Mouse (Mus musculus) MEL (cell line): Measurements from ENCODE around the gene Thap4. TPM values are rescaled to one million over a fixed set of nuclear protein-coding genes. Genes with fewer than 3 reads are reported as not detected.

Experiments used
- DNase-seq: peaks from one replicate; pipeline ENCODE4 v3.0.0; 2011; ENCODE audit warnings: low read depth, low spot score
- H3K27ac ChIP-seq: 2 replicates; pipeline ENCODE4 v1.5.1; 2012; ENCODE audit warnings: low read depth, mild to moderate bottlenecking, control low read depth, low read length, moderate library complexity; ENCODE audit not compliant: control insufficient read depth
- H3K27me3 ChIP-seq, 2 experiments: fragments of 150-350 bp in 1 of 2; sonication (generic) in 1 of 2; 2 replicates each; pipeline ENCODE4 v1.6.1; 2012; ENCODE audit warnings: low read length in 2 of 2, mild to moderate bottlenecking in 2 of 2, improper control_type of control experiment in 1 of 2, moderate library complexity in 1 of 2; ENCODE audit not compliant: insufficient read depth in 2 of 2, control insufficient read depth in 1 of 2
- H3K36me3 ChIP-seq, 2 experiments: 2 replicates each; pipeline ENCODE4 v1.6.1; 2012 to 2014; ENCODE audit warnings: low read length in 2 of 2, improper control_type of control experiment in 1 of 2, inconsistent platforms in 1 of 2, mild to moderate bottlenecking in 1 of 2; ENCODE audit not compliant: insufficient read depth in 2 of 2, control insufficient read depth in 1 of 2
- H3K4me1 ChIP-seq, 2 experiments: fragments of 150-350 bp in 1 of 2; sonication (generic) in 1 of 2; 2 replicates each; pipeline ENCODE4 v1.6.1; 2012; ENCODE audit warnings: low read length in 2 of 2, improper control_type of control experiment in 1 of 2, mild to moderate bottlenecking in 1 of 2; ENCODE audit not compliant: insufficient read depth in 2 of 2, control insufficient read depth in 1 of 2
- H3K4me3 ChIP-seq, 2 experiments: fragments of 150-350 bp in 1 of 2; sonication (generic) in 1 of 2; 2 replicates each; pipeline ENCODE4 v1.5.1; 2012; ENCODE audit warnings: low read depth in 2 of 2, low read length in 2 of 2, mild to moderate bottlenecking in 2 of 2, moderate library complexity in 2 of 2, control low read depth in 1 of 2, improper control_type of control experiment in 1 of 2; ENCODE audit not compliant: control insufficient read depth in 1 of 2, insufficient read depth in 1 of 2
- H3K79me2 ChIP-seq: 2 replicates; pipeline ENCODE4 v1.6.1; 2012; ENCODE audit warnings: mild to moderate bottlenecking, low read length, moderate library complexity; ENCODE audit not compliant: control insufficient read depth, poor library complexity, insufficient read depth
- H3K9ac ChIP-seq: 2 replicates; pipeline ENCODE4 v1.6.1; 2012; ENCODE audit warnings: low read depth, mild to moderate bottlenecking, control low read depth, low read length, moderate library complexity; ENCODE audit not compliant: control insufficient read depth, poor library complexity, severe bottlenecking
- H3K9me3 ChIP-seq: fragments of 150-350 bp; sonication (generic); replicated peaks from 2 replicates; pipeline ENCODE4 v1.6.1; 2012; ENCODE audit warnings: mild to moderate bottlenecking, low read length, improper control_type of control experiment, moderate library complexity; ENCODE audit not compliant: insufficient read depth
- CHD2 ChIP-seq: IDR thresholded peaks from 2 replicates; pipeline ENCODE4 v1.6.1; 2011; ENCODE audit warnings: low read length, improper control_type of control experiment
- CTCF ChIP-seq, 3 experiments: IDR thresholded peaks in 2 of 3; conservative IDR thresholded peaks in 1 of 3; 2 replicates each; pipeline ENCODE4 v1.5.1; 2011 to 2012; ENCODE audit warnings: low read length in 3 of 3, low read depth in 2 of 3, mild to moderate bottlenecking in 2 of 3, improper control_type of control experiment in 1 of 3, inconsistent platforms in 1 of 3, mixed read lengths in 1 of 3, moderate library complexity in 1 of 3; ENCODE audit not compliant: control insufficient read depth in 1 of 3, insufficient read depth in 1 of 3, poor library complexity in 1 of 3, severe bottlenecking in 1 of 3
- ELF1 ChIP-seq: IDR thresholded peaks from 2 replicates; pipeline ENCODE4 v1.6.1; 2014; ENCODE audit warnings: low read depth, mild to moderate bottlenecking, inconsistent platforms, low read length, improper control_type of control experiment, moderate library complexity
- EP300 ChIP-seq, 2 experiments: IDR thresholded peaks; 2 replicates each; pipeline ENCODE4 v1.6.1; 2011; ENCODE audit warnings: improper control_type of control experiment in 2 of 2, low read length in 2 of 2, low read depth in 1 of 2, mild to moderate bottlenecking in 1 of 2
- ETS1 ChIP-seq: IDR thresholded peaks from 2 replicates; pipeline ENCODE4 v1.6.1; 2012; ENCODE audit warnings: low read depth, mild to moderate bottlenecking, inconsistent platforms, low read length, improper control_type of control experiment, moderate library complexity
- GABPA ChIP-seq: IDR thresholded peaks from 2 replicates; pipeline ENCODE4 v1.6.1; 2012; ENCODE audit warnings: low read depth, mild to moderate bottlenecking, inconsistent platforms, low read length, improper control_type of control experiment, moderate library complexity
- HCFC1 ChIP-seq: IDR thresholded peaks from 2 replicates; pipeline ENCODE4 v1.6.1; 2012; ENCODE audit warnings: low read depth, mild to moderate bottlenecking, inconsistent platforms, low read length, improper control_type of control experiment, moderate library complexity
- JUND ChIP-seq: IDR thresholded peaks from 2 replicates; pipeline ENCODE4 v1.6.1; 2011; ENCODE audit warnings: low read depth, mild to moderate bottlenecking, improper control_type of control experiment, low read length
- KAT2A ChIP-seq: conservative IDR thresholded peaks from 2 replicates; pipeline ENCODE4 v1.6.1; 2012; ENCODE audit warnings: low read depth, low read length, improper control_type of control experiment, inconsistent platforms
- MAX ChIP-seq: IDR thresholded peaks from 2 replicates; pipeline ENCODE4 v1.6.1; 2011; ENCODE audit warnings: low read length, improper control_type of control experiment
- MAZ ChIP-seq: IDR thresholded peaks from 2 replicates; pipeline ENCODE4 v1.6.1; 2012; ENCODE audit warnings: low read depth, mild to moderate bottlenecking, inconsistent platforms, low read length, improper control_type of control experiment
- MEF2A ChIP-seq: IDR thresholded peaks from 2 replicates; pipeline ENCODE4 v1.6.1; 2014; ENCODE audit warnings: low read depth, mild to moderate bottlenecking, inconsistent platforms, low read length, improper control_type of control experiment; ENCODE audit not compliant: poor library complexity, insufficient replicate concordance, severe bottlenecking; ENCODE audit errors: extremely low read depth
- MYB ChIP-seq: IDR thresholded peaks from 2 replicates; pipeline ENCODE4 v1.6.1; 2011; ENCODE audit warnings: mild to moderate bottlenecking, low read depth, low read length, improper control_type of control experiment
- MYC ChIP-seq: IDR thresholded peaks from 2 replicates; pipeline ENCODE4 v1.6.1; 2011; ENCODE audit warnings: low read depth, mild to moderate bottlenecking, low read length, improper control_type of control experiment, moderate library complexity
- POLR2A ChIP-seq, 2 experiments: IDR thresholded peaks; 2 replicates each; pipeline ENCODE4 v1.6.1; 2011 to 2012; ENCODE audit warnings: low read length in 2 of 2, mild to moderate bottlenecking in 2 of 2, control low read depth in 1 of 2, improper control_type of control experiment in 1 of 2, low read depth in 1 of 2, moderate library complexity in 1 of 2; ENCODE audit not compliant: control insufficient read depth in 1 of 2, insufficient read depth in 1 of 2, poor library complexity in 1 of 2
- POLR2AphosphoS5 ChIP-seq: IDR thresholded peaks from 2 replicates; pipeline ENCODE4 v1.6.1; 2012; ENCODE audit warnings: low read depth, borderline replicate concordance, mild to moderate bottlenecking, inconsistent platforms, low read length, moderate library complexity, mixed read lengths
- RAD21 ChIP-seq: IDR thresholded peaks from 2 replicates; pipeline ENCODE4 v1.6.1; 2011; ENCODE audit warnings: mild to moderate bottlenecking, low read depth, low read length, improper control_type of control experiment
- RCOR1 ChIP-seq: IDR thresholded peaks from 2 replicates; pipeline ENCODE4 v1.6.1; 2012; ENCODE audit warnings: low read depth, mild to moderate bottlenecking, inconsistent platforms, low read length, improper control_type of control experiment
- SIN3A ChIP-seq: IDR thresholded peaks from 2 replicates; pipeline ENCODE4 v1.6.1; 2012; ENCODE audit warnings: low read length, improper control_type of control experiment, inconsistent platforms
- SMC3 ChIP-seq: IDR thresholded peaks from 2 replicates; pipeline ENCODE4 v1.6.1; 2011; ENCODE audit warnings: low read depth, low read length, improper control_type of control experiment
- TAL1 ChIP-seq: IDR thresholded peaks from 2 replicates; pipeline ENCODE4 v1.6.1; 2012; ENCODE audit warnings: mild to moderate bottlenecking, inconsistent platforms, low read length, moderate library complexity, mixed read lengths
- TBP ChIP-seq: IDR thresholded peaks from 2 replicates; pipeline ENCODE4 v1.8.0; 2011; ENCODE audit warnings: low read depth, low read length, improper control_type of control experiment
- TCF12 ChIP-seq: IDR thresholded peaks from 2 replicates; pipeline ENCODE4 v1.6.1; 2014; ENCODE audit warnings: low read depth, mild to moderate bottlenecking, inconsistent platforms, low read length, improper control_type of control experiment, moderate library complexity
- UBTF ChIP-seq: IDR thresholded peaks from 2 replicates; pipeline ENCODE4 v1.6.1; 2012; ENCODE audit warnings: low read depth, mild to moderate bottlenecking, inconsistent platforms, low read length, improper control_type of control experiment, moderate library complexity, borderline replicate concordance; ENCODE audit not compliant: insufficient read depth
- USF1 ChIP-seq: IDR thresholded peaks from 2 replicates; pipeline ENCODE4 v1.6.1; 2014; ENCODE audit warnings: low read depth, mild to moderate bottlenecking, inconsistent platforms, low read length, improper control_type of control experiment, moderate library complexity
- USF2 ChIP-seq, 2 experiments: IDR thresholded peaks; 2 replicates each; pipeline ENCODE4 v1.6.1; 2011 to 2012; ENCODE audit warnings: improper control_type of control experiment in 2 of 2, low read length in 2 of 2, borderline replicate concordance in 1 of 2, inconsistent platforms in 1 of 2, low read depth in 1 of 2, mild to moderate bottlenecking in 1 of 2; ENCODE audit not compliant: insufficient read depth in 1 of 2
- ZC3H11A ChIP-seq: IDR thresholded peaks from 2 replicates; pipeline ENCODE4 v1.6.1; 2012; ENCODE audit warnings: low read depth, mild to moderate bottlenecking, inconsistent platforms, low read length, improper control_type of control experiment
- ZKSCAN1 ChIP-seq: IDR thresholded peaks from 2 replicates; pipeline ENCODE4 v1.6.1; 2012; ENCODE audit warnings: low read depth, mild to moderate bottlenecking, inconsistent platforms, low read length, improper control_type of control experiment, moderate library complexity
- ZMIZ1 ChIP-seq: IDR thresholded peaks from 2 replicates; pipeline ENCODE4 v1.6.1; 2012; ENCODE audit warnings: low read depth, mild to moderate bottlenecking, inconsistent platforms, low read length, improper control_type of control experiment, moderate library complexity
- polyA plus RNA-seq, 2 experiments: library from polyadenylated mRNA; stranded (reverse) in 1 of 2; unstranded in 1 of 2; fragments of >175 nt in 1 of 2; fragments of >200 nt in 1 of 2; gene quantifications; 2 replicates each; pipeline versions ENCODE4 v1.2.1 to v1.2.4; 2012; ENCODE audit warnings: low replicate concordance in 2 of 2, low read depth in 1 of 2; ENCODE audit not compliant: insufficient read length in 2 of 2, insufficient read depth in 1 of 2, missing spikeins in 1 of 2
- total RNA-seq: library from RNA; depleted of rRNA; stranded (reverse); fragments of 300-350 nt; gene quantifications from 2 replicates; pipeline ENCODE4 v1.2.3, GENCODE M21; 2012

Gene Thap4
- total and polyA plus RNA-seq, 3 experiments, result 81.8 to 117 TPM; not detected in 1

GRCm38 (mm10) chr1:93754573-93755290, at the start of gene Thap4 (continued):
- TF ChIP-seq USF1 (no peak; the same call in 1 of the 2 replicates), CTCF (IDR thresholded peaks at IDR 0.05 in 2 of 3, conservative IDR thresholded peaks at IDR 0.05 in 1 of 3; ENCODE audit: control insufficient read depth in 1 of 3, insufficient read depth in 1 of 3, low read depth in 2 of 3, low read length in 3 of 3, poor library complexity in 1 of 3, severe bottlenecking in 1 of 3) (no peak), POLR2A (IDR thresholded peaks at IDR 0.05; ENCODE audit: control insufficient read depth in 1 of 2, insufficient read depth in 1 of 2, low read depth in 1 of 2, low read length in 2 of 2, poor library complexity in 1 of 2) (peak; percentile 67 to 72; a peak in 3 of 4 replicates), TAL1 (no peak)

- Histone ChIP-seq H3K9ac (peak within 1 kb of the TSS; percentile 95), H3K36me3 (peaks cover 9 to 34% of the 10 kb centered on the region in 2 experiments), H3K79me2 (peaks cover 51% of the 10 kb centered on the region), H3K4me3 (peak within 1 kb of the TSS; percentile 69 to 73), H3K4me1 (peaks cover 6 to 35% of the 10 kb centered on the region in 2 experiments), H3K27ac (peak within 1 kb of the TSS; percentile 99), H3K27me3 (no peaks in the 10 kb centered on the region), H3K9me3 (no peaks in the 10 kb centered on the region)
- DNase-seq, result peak; percentile 99
- TF ChIP-seq UBTF, result 0 out of 2 replicates have a peak, but pooled peaks have one; percentile 19
- peak; percentile 95 for TF ChIP-seq MAX
- peak; percentile 88 for TF ChIP-seq ELF1
- no peak for TF ChIP-seq RCOR1
- TF ChIP-seq USF1, result peak; percentile 50
- TF ChIP-seq SMC3, result peak; percentile 78
- no peak for TF ChIP-seq MEF2A
- peak in 1 of 2 experiments; percentile 47; a peak in 2 of 4 replicates for TF ChIP-seq EP300 (IDR thresholded peaks at IDR 0.05; ENCODE audit: low read depth in 1 of 2, low read length in 2 of 2)
- no peak for TF ChIP-seq USF2 (IDR thresholded peaks at IDR 0.05; ENCODE audit: borderline replicate concordance in 1 of 2, insufficient read depth in 1 of 2, low read depth in 1 of 2, low read length in 2 of 2)
- TF ChIP-seq ZC3H11A, result 0 out of 2 replicates have a peak, but pooled peaks have one; percentile 34
- no peak for TF ChIP-seq CHD2
- peak; percentile 85 to 98 (median 98) for TF ChIP-seq CTCF (IDR thresholded peaks at IDR 0.05 in 2 of 3, conservative IDR thresholded peaks at IDR 0.05 in 1 of 3; ENCODE audit: control insufficient read depth in 1 of 3, insufficient read depth in 1 of 3, low read depth in 2 of 3, low read length in 3 of 3, poor library complexity in 1 of 3, severe bottlenecking in 1 of 3)
- TF ChIP-seq TBP, result peak; percentile 87
- TF ChIP-seq RAD21, result peak; percentile 64
- peak; percentile 86 for TF ChIP-seq HCFC1
- TF ChIP-seq MYB, result no peak
- no peak; the same call in 1 of the 2 replicates for TF ChIP-seq KAT2A
- peak; percentile 89 for TF ChIP-seq MYC
- TF ChIP-seq MAZ, result peak; percentile 92
- TF ChIP-seq SIN3A, result peak; percentile 89
- no peak for TF ChIP-seq JUND
- TF ChIP-seq GABPA, result no peak
- TF ChIP-seq TCF12, result peak; percentile 86
- peak; percentile 78 to 93 for TF ChIP-seq POLR2A (IDR thresholded peaks at IDR 0.05; ENCODE audit: control insufficient read depth in 1 of 2, insufficient read depth in 1 of 2, low read depth in 1 of 2, low read length in 2 of 2, poor library complexity in 1 of 2)
- peak; percentile 90 for TF ChIP-seq ZMIZ1
- peak; percentile 58; the same call in 1 of the 2 replicates for TF ChIP-seq ETS1
- TF ChIP-seq ZKSCAN1, result no peak
- no peak for TF ChIP-seq POLR2AphosphoS5
Observed at GRCm38 (mm10) chr1:93803556-93804507, 49.2 kb upstream of the Thap4 start, which contains the start of gene Ing5. Ing5 (plus strand) TSS chr1:93803965.
